Mouse (Mus musculus) kidney, adult 2 months (tissue): ENCODE data around the gene Slc22a18. TPM values are rescaled to one million over a fixed set of nuclear protein-coding genes. Genes with fewer than 3 reads are reported as not detected.

ENCODE experiments used
- DNase-seq: peaks from one replicate; pipeline ENCODE4 v3.0.0; 2021
- H3K27ac ChIP-seq: fragments of 200-500 bp; 2 replicates; pipeline ENCODE4 v1.5.1; 2012; ENCODE audit warnings: low read depth, low read length, control low read depth, inconsistent platforms; ENCODE audit not compliant: insufficient read depth
- H3K27me3 ChIP-seq: fragments of 200-500 bp; replicated peaks from 2 replicates; pipeline ENCODE4 v1.6.1; 2012; ENCODE audit warnings: mild to moderate bottlenecking, moderate library complexity, low read length, inconsistent platforms; ENCODE audit not compliant: control insufficient read depth, insufficient read depth
- H3K36me3 ChIP-seq: fragments of 200-500 bp; 2 replicates; pipeline ENCODE4 v1.6.1; 2012; ENCODE audit warnings: mild to moderate bottlenecking, moderate library complexity, low read length, inconsistent platforms; ENCODE audit not compliant: control insufficient read depth, insufficient read depth
- H3K4me1 ChIP-seq: fragments of 200-500 bp; 2 replicates; pipeline ENCODE4 v1.6.1; 2011; ENCODE audit warnings: low read length; ENCODE audit not compliant: control insufficient read depth, insufficient read depth
- H3K4me3 ChIP-seq: fragments of 200-500 bp; 2 replicates; pipeline ENCODE4 v1.5.1; 2011; ENCODE audit warnings: mild to moderate bottlenecking, low read depth, low read length, control low read depth; ENCODE audit not compliant: insufficient read depth
- CTCF ChIP-seq: fragments of 200-500 bp; conservative IDR thresholded peaks from 2 replicates; pipeline ENCODE4 v1.5.1; 2011; ENCODE audit warnings: low read depth, mild to moderate bottlenecking, control low read depth, low read length, moderate library complexity, mixed read lengths; ENCODE audit not compliant: insufficient read depth, insufficient read length
- POLR2A ChIP-seq: fragments of 200-500 bp; IDR thresholded peaks from one replicate; pipeline ENCODE4 v1.6.1; 2011; ENCODE audit warnings: low read depth, low read length, control low read depth
- WGBS: fragments of 180-500 bp; shearing (Covaris S2); methylation state at CpG from one replicate; pipeline ENCODE4 v1.1.7; 2018; 5-methylcytosine and 5-hydroxymethylcytosine counted together
- polyA plus RNA-seq: library from polyadenylated mRNA; depleted of rRNA; stranded (reverse); fragments of >200 nt; gene quantifications from 2 replicates; pipeline ENCODE4 v1.2.3, GENCODE M21; 2012; rRNA removed

The Slc22a18 gene
- polyA plus RNA-seq, 1 experiment, result 1,125 TPM

DNA sequence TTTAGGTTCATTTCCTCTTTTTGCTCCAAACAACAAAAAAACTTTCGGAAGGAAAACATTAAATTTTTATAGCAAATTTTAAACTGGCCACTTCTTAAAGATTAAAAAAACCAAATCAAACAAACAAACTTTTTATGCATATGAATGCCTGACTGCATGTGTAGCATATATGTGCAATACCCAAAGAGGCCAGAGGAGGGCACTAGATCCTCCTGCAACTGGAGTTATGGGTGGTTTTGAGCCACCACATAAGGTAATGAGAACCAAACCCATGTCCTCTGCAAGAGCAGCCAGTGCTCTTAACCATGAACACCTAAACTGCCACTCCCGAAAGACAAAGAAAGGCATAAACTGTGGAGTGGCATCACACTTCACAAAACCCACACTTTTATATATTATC is 70.8 kb downstream of the Slc22a18 start:
- Histone ChIP-seq H3K36me3 (no peaks in the 10 kb centered on the region), H3K27me3 (no peaks in the 10 kb centered on the region), H3K4me3 (no peak overlapping the region), H3K27ac (no peak overlapping the region), H3K4me1 (peaks cover 7% of the 10 kb centered on the region)
- TF ChIP-seq CTCF (peak; percentile 46), POLR2A (no peak)
- DNase-seq, result peak; percentile 22
- WGBS, result 94% methylated on average over 2 of the region's 2 CpGs

DNA sequence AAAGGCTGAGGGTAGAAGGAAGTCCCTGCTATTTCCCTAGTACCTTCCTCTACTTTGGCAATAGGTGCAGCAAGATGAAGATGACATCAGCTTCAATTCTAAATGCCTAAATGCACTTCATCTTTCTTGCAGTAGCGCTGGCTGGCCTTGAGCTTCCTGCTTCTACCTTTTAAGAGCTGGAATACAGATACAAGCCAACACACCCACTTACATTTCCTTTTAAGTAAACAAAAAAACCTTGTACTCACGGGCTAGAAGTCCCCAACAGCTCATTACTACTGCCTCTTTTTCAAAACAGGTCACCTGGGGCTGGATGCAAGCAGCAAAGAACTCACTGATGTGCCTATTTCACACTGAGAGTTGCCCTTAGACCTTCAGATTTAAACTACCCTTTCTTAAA is 73.0 kb downstream of the Slc22a18 start:
- Histone ChIP-seq H3K36me3 (no peaks in the 10 kb centered on the region), H3K27me3 (no peaks in the 10 kb centered on the region), H3K4me1 (peaks cover 10% of the 10 kb centered on the region), H3K27ac (no peak overlapping the region), H3K4me3 (no peak overlapping the region)
- whole genome bisulfite sequencing, result 37% methylated on average over 2 of the region's 2 CpGs
- TF ChIP-seq CTCF, result no peak
- no peak for TF ChIP-seq POLR2A
- no peak for DNase-seq

DNA sequence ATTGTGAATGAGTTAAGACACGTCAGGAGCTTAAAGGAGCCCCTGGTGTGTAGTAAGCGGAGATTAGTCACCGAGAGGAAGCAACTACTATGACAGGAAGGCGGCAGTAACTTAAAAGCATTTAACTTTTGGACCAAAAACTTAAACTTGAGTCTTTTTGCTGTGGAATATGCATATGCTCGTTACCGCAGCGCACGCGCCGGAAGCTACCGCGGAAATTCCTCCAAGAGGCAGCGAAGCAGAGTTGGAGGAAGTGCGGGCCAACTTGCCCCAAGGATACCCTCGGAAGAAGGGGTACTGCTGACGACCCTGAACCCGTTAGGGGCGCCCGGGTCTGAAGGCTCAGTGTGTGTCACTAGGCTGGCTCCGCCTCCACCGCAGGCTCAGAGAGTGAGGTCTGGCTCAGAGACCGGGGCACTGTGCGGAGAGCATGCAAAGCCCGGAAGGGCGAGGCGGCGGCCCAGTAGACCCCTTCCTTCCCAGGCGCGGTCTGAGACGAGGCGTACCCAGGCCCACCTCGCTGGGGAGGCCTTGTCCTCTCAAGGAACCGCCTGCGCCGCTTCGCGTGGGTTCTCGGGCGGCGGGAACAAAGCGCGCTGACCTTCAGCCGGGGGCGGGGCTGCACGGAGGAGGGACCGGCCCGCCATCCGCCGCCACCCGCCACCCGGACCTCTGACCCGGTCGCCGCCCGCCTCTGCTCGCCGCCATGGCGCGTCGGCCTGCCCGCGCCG is 74.9 kb downstream of the Slc22a18 start:
- TF ChIP-seq POLR2A, result no peak
- no peak for TF ChIP-seq CTCF
- no peak for DNase-seq
- Histone ChIP-seq H3K27ac (peak overlapping the region; percentile 90), H3K4me1 (peaks cover 7% of the 10 kb centered on the region), H3K4me3 (peak overlapping the region; percentile 90), H3K27me3 (no peaks in the 10 kb centered on the region), H3K36me3 (no peaks in the 10 kb centered on the region)
- WGBS, result under 1% methylated on average over 47 of the region's 63 CpGs

Other genes with a start within 250 kb of the Slc22a18 start
- gene Cdkn1c, start 12.7 kb upstream of the Slc22a18 start, polyA plus RNA-seq, result 30.8 and 31.0 TPM in 2 replicates
- 46.6 and 50.2 TPM in 2 replicates for gene Phlda2, start 29.4 kb downstream of the Slc22a18 start, polyA plus RNA-seq
- 60.2 and 68.7 TPM in 2 replicates for gene Nap1l4, start 75.4 kb downstream of the Slc22a18 start, polyA plus RNA-seq
- gene Cars, start 126.4 kb downstream of the Slc22a18 start, polyA plus RNA-seq, result 8.9 and 9.6 TPM in 2 replicates
- gene Tnfrsf26, start 155.0 kb downstream of the Slc22a18 start, polyA plus RNA-seq, result 0.91 and 1.4 TPM in 2 replicates
- 5.4 and 5.6 TPM in 2 replicates for gene Tnfrsf22, start 175.9 kb downstream of the Slc22a18 start, polyA plus RNA-seq
- 3.0 and 3.5 TPM in 2 replicates for gene Tnfrsf23, start 212.1 kb downstream of the Slc22a18 start, polyA plus RNA-seq